Mouse (Mus musculus): ENCODE results near the gene Sema4g. TPM values are rescaled to one million over a fixed set of nuclear protein-coding genes. Genes with fewer than 3 reads are reported as not detected.
A peak's percentile ranks its signal among the peaks of the same experiment; 100 is the strongest.
"Not testable (repeated sequence)": the region's sequence is repeated elsewhere in the genome, so short reads cannot be mapped to it uniquely, and the experiment has no call there.

Sema4g gene
- total and polyA plus RNA-seq, 2 experiments from 2014 or later: 18.7 to 63.2 TPM

DNA sequence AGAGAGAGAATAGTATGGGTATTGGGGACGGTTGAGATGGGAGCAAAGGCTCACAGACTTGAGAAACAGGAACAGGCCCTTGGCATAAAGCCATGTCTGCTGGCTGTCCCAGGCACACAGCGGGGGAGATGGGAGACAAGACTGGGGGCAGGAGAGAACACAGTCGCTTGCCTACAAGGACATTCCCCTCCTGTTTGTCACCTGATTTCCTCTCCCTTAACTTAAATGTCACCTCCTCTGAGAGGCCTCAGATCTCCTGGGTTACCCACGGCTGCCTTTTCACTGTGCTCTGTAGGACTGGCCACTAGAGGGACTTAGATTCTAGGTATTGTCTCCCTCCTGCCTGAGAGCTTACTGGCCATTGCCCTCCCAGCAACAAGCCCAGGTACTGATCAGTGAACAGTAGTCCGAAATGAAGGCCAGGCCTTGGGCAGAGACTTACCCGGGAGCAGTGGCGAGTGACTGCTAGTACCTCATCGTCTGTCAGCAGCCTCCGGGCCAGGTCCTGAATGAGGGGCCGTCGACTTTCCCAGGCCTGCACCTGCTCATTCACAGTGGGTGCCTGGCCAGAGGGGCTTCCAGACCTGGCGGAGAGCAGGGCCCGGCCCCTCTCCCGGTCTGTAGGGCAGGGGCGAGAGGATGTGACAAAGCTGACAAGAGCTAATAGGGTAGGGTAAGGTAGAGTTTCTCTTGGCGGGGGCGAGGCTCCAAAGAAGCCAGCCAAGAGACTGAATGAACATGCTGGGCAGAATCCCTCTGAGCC is 43.9 kb downstream of the Sema4g start:
- DNase-seq (ENCODE audit: low spot score): peak; percentile 54
- Histone ChIP-seq H3K4me3 (ENCODE audit: low read depth, low read length) (no peak overlapping the region), H3K4me1 (ENCODE audit: insufficient read depth, low read length) (no peaks in the 10 kb centered on the region), H3K9me3 (ENCODE audit: low read length) (no peaks in the 10 kb centered on the region), H3K4me2 (ENCODE audit: low read depth, low read length, poor library complexity, severe bottlenecking) (no peak overlapping the region), H3K36me3 (ENCODE audit: insufficient read depth, low read length) (no peaks in the 10 kb centered on the region), H3K9ac (replicated peaks; ENCODE audit: low read length, poor library complexity, severe bottlenecking) (no peak overlapping the region), H3K27me3 (ENCODE audit: insufficient read depth, low read length) (no peaks in the 10 kb centered on the region), H3K27ac (ENCODE audit: low read depth, low read length) (no peak overlapping the region)
- peak; percentile 65 for TF ChIP-seq CTCF (IDR thresholded peaks at IDR 0.05)
- ATAC-seq (ENCODE audit: low FRiP score): no peak
- WGBS: 52% methylated on average over 17 of the region's 17 CpGs

DNA sequence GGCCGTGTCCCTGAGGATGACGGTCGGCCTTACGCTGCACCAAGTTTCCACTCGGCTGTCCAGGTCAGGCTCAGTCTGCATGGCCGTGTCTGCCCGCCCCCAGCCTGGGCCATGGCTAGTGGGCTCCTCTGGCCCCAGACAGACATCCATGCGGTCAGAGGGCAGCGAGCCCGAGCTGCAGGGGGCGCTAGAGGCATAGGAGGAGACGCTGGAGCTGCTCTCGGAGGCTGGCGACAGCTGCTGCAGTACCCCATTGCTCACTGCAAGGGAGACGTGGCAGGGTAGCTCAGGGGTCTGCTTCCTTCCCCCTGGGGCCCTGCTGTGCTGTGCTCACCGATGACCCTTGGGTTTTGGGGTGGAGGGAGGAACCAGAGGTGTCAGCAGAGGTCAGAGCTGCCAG is 48.0 kb downstream of the Sema4g start:
- no peaks in the 10 kb centered on the region for H3K36me3 ChIP-seq (ENCODE audit: insufficient read depth, low read length)
- DNase-seq (ENCODE audit: low spot score): no peak
- WGBS: 39% methylated on average over 16 of the region's 16 CpGs
- no peaks in the 10 kb centered on the region for H3K4me1 ChIP-seq (ENCODE audit: insufficient read depth, low read length)
- H3K9me3 ChIP-seq (ENCODE audit: low read length): no peaks in the 10 kb centered on the region
- no peak overlapping the region for H3K27ac ChIP-seq (ENCODE audit: low read depth, low read length)
- no peak overlapping the region for H3K4me2 ChIP-seq (ENCODE audit: low read depth, low read length, poor library complexity, severe bottlenecking)
- H3K9ac ChIP-seq (replicated peaks; ENCODE audit: low read length, poor library complexity, severe bottlenecking): no peak overlapping the region
- H3K27me3 ChIP-seq (ENCODE audit: insufficient read depth, low read length): no peaks in the 10 kb centered on the region; the same call in 1 of the 2 replicates
- H3K4me3 ChIP-seq (ENCODE audit: low read depth, low read length): no peak overlapping the region
- TF ChIP-seq CTCF (IDR thresholded peaks at IDR 0.05): peak; percentile 38
- no peak for ATAC-seq (ENCODE audit: low FRiP score)

DNA sequence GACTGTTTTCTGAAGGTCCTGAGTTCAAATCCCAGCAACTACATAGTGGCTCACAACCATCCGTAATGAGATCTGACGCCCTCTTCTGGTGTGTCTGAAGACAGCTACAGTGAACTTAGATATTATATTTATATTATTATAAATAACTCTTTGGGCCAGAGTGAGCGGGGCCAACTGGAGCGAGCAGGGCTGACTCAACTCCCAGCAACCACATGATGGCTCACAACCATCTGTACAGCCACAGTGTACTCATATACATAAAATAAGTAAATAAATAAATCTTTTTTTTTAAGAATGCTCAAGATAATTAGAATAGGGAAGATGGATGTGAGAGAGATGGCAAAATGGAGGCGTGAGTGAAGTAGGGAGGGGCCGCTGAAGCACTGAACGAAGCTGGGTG is 49.3 kb downstream of the Sema4g start:
- not testable (repeated sequence) for H3K36me3 ChIP-seq (ENCODE audit: insufficient read depth, low read length); H3K27me3 ChIP-seq (ENCODE audit: insufficient read depth, low read length); H3K27ac ChIP-seq (ENCODE audit: low read depth, low read length); H3K4me3 ChIP-seq (ENCODE audit: low read depth, low read length); ATAC-seq (ENCODE audit: low FRiP score); H3K9ac ChIP-seq (replicated peaks; ENCODE audit: low read length, poor library complexity, severe bottlenecking); DNase-seq (ENCODE audit: low spot score); H3K9me3 ChIP-seq (ENCODE audit: low read length); H3K4me2 ChIP-seq (ENCODE audit: low read depth, low read length, poor library complexity, severe bottlenecking); H3K4me1 ChIP-seq (ENCODE audit: insufficient read depth, low read length)
- WGBS: 92% methylated on average over 7 of the region's 7 CpGs

DNA sequence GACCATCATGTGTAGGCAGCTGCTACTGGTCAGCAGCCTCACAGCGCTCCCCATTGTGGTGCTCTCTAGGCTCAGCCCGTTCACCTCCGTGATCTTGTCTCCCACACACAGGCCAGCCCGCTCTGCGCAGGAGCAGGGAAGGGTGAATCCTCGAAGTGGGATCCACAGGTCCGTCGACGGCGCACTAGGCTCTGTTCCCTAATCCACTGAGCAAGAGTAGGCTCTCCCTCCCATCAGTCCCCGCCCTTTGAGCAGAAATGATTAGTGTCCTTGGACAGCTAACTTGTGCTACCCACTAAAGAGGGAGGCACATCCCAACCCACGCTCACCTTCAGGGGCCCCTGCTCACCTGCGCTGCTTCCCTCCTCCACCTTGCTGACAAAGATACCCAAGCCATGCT is 51.3 kb downstream of the Sema4g start:
- Histone ChIP-seq H3K36me3 (ENCODE audit: insufficient read depth, low read length) (no peaks in the 10 kb centered on the region), H3K9me3 (ENCODE audit: low read length) (no peaks in the 10 kb centered on the region), H3K27ac (ENCODE audit: low read depth, low read length) (no peak overlapping the region), H3K9ac (replicated peaks; ENCODE audit: low read length, poor library complexity, severe bottlenecking) (no peak overlapping the region), H3K4me3 (ENCODE audit: low read depth, low read length) (no peak overlapping the region), H3K4me1 (ENCODE audit: insufficient read depth, low read length) (no peaks in the 10 kb centered on the region), H3K27me3 (ENCODE audit: insufficient read depth, low read length) (no peaks in the 10 kb centered on the region; the same call in 1 of the 2 replicates), H3K4me2 (ENCODE audit: low read depth, low read length, poor library complexity, severe bottlenecking) (no peak overlapping the region)
- DNase-seq (ENCODE audit: low spot score) (no peak), ATAC-seq (ENCODE audit: low FRiP score) (no peak)
- TF ChIP-seq CTCF (IDR thresholded peaks at IDR 0.05): no peak
- 60% methylated on average over 13 of the region's 13 CpGs for WGBS

DNA sequence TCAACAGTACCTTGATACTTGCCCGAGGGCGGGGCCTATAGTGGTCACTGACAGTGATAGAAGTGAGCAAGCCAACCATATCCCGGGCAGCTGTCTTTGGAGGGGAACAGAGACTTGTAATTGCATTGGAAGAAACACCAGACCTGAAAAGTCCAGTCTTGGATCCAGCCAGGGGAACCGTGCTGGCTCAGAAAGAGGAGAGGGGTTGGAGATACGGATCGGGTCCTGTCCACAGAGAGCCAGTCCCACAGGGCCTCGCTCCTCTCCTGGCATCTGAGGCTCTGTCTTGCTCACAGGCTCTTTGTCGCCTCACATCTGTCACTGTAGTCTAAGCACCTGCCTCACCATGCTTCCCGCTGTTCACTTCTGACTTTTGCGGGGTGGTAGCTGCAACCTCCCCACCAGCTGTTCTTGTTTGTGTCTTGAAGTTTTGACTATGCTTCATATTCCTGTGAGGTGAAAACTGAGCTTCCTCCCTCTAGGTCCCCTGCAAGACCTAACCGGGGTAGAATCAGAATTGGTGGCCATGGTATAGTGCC is 55.6 kb downstream of the Sema4g start:
- H3K4me1 ChIP-seq (ENCODE audit: insufficient read depth, low read length): peaks cover 5% of the 10 kb centered on the region; the same call in 1 of the 2 replicates
- no peak for DNase-seq (ENCODE audit: low spot score)
- H3K4me2 ChIP-seq (ENCODE audit: low read depth, low read length, poor library complexity, severe bottlenecking): peak overlapping the region; percentile 4; the same call in 1 of the 2 replicates
- no peak for ATAC-seq (ENCODE audit: low FRiP score)
- no peaks in the 10 kb centered on the region; the same call in 1 of the 2 replicates for H3K27me3 ChIP-seq (ENCODE audit: insufficient read depth, low read length)
- WGBS: 67% methylated on average over 11 of the region's 11 CpGs
- no peak overlapping the region for H3K9ac ChIP-seq (replicated peaks; ENCODE audit: low read length, poor library complexity, severe bottlenecking)
- H3K9me3 ChIP-seq (ENCODE audit: low read length): no peaks in the 10 kb centered on the region
- H3K4me3 ChIP-seq (ENCODE audit: low read depth, low read length): no peak overlapping the region
- H3K36me3 ChIP-seq (ENCODE audit: insufficient read depth, low read length): 0 out of 2 replicates have a peak, but pooled peaks cover 1% of the 10 kb centered on the region
- TF ChIP-seq CTCF (IDR thresholded peaks at IDR 0.05): no peak
- no peak overlapping the region for H3K27ac ChIP-seq (ENCODE audit: low read depth, low read length)

DNA sequence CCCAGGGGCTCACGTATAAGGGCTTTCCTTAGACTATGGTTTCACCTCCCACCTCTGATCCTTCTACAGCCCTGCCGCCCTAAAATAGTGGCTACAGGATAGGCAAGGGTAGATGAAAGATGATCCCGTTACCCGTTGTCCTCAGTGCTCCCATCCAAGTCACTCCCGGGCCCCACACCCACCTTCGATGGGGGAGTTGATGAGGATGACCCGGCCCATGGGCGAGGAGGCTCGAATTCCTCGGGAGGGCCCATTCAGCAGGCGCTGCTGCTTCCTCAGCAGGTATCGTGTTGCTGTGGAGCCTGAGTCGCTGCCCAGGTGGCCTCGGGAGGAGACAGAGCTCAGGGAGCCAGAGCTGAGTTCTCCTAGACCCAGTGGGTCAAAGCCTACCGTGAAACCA is 56.3 kb downstream of the Sema4g start:
- Histone ChIP-seq H3K9me3 (ENCODE audit: low read length) (no peaks in the 10 kb centered on the region), H3K4me3 (ENCODE audit: low read depth, low read length) (peak overlapping the region; percentile 6; the same call in 1 of the 2 replicates), H3K4me2 (ENCODE audit: low read depth, low read length, poor library complexity, severe bottlenecking) (peak overlapping the region; percentile 77; the same call in 1 of the 2 replicates), H3K4me1 (ENCODE audit: insufficient read depth, low read length) (peaks cover 5% of the 10 kb centered on the region; the same call in 1 of the 2 replicates), H3K36me3 (ENCODE audit: insufficient read depth, low read length) (peaks cover 8% of the 10 kb centered on the region; the same call in 1 of the 2 replicates), H3K9ac (replicated peaks; ENCODE audit: low read length, poor library complexity, severe bottlenecking) (no peak overlapping the region), H3K27ac (ENCODE audit: low read depth, low read length) (no peak overlapping the region), H3K27me3 (ENCODE audit: insufficient read depth, low read length) (no peaks in the 10 kb centered on the region; the same call in 1 of the 2 replicates)
- no peak for DNase-seq (ENCODE audit: low spot score)
- ATAC-seq (ENCODE audit: low FRiP score): no peak
- 55% methylated on average over 15 of the region's 15 CpGs for WGBS
- no peak for TF ChIP-seq CTCF (IDR thresholded peaks at IDR 0.05)
